In genomic region chr15:89197056-89197455, GRCm38 (mm10) we compare ENCODE assay signal across 8 mouse cellular contexts. TPM values are rescaled to one million over a fixed set of nuclear protein-coding genes. Genes with fewer than 3 reads are reported as not detected.
DNase-seq lines count a peak whose midpoint lies in the region; ATAC-seq lines count a peak whose summit lies in the region.

No protein-coding gene starts in this region.

- H3K27me3 ChIP-seq in kidney, embryonic 16.5 days (ENCODE audit: insufficient read depth, low read length): no peaks in the 10 kb centered on the region
- no peaks in the 10 kb centered on the region for H3K27me3 ChIP-seq in embryonic facial prominence, embryonic 10.5 days (replicated peaks; ENCODE audit: low read depth, poor library complexity, severe bottlenecking)
- H3K27me3 ChIP-seq in hindbrain, embryonic 13.5 days: no peaks in the 10 kb centered on the region
- no peaks in the 10 kb centered on the region for H3K27me3 ChIP-seq in midbrain, embryonic 15.5 days (replicated peaks)

- no peak for DNase-seq in kidney, postnatal 4 days
- no peak for DNase-seq in embryonic facial prominence, embryonic 10.5 days (ENCODE audit: low spot score)
- DNase-seq in embryo, embryonic 10.5 days (ENCODE audit: low spot score): no peak

- 76% methylated on average over 15 of the region's 15 CpGs for WGBS in kidney, embryonic 16.5 days
- 76% methylated on average over 15 of the region's 15 CpGs for WGBS in embryonic facial prominence, embryonic 10.5 days
- 67% methylated on average over 15 of the region's 15 CpGs for WGBS in hindbrain, embryonic 13.5 days
- 70% methylated on average over 15 of the region's 15 CpGs for WGBS in midbrain, embryonic 15.5 days

- H3K9me3 ChIP-seq in kidney, embryonic 16.5 days (ENCODE audit: low read length): 0 out of 2 replicates have a peak, but pooled peaks cover under 1% of the 10 kb centered on the region
- H3K9me3 ChIP-seq in embryonic facial prominence, embryonic 10.5 days: 0 out of 2 replicates have a peak, but pooled peaks cover under 1% of the 10 kb centered on the region
- peaks cover under 1% of the 10 kb centered on the region; the same call in 1 of the 2 replicates for H3K9me3 ChIP-seq in hindbrain, embryonic 13.5 days
- no peaks in the 10 kb centered on the region for H3K9me3 ChIP-seq in midbrain, embryonic 15.5 days

- peak overlapping the region; percentile 97 for H3K4me3 ChIP-seq in kidney, embryonic 16.5 days (ENCODE audit: low read length)
- peak overlapping the region; percentile 97 for H3K4me3 ChIP-seq in embryonic facial prominence, embryonic 10.5 days
- peak overlapping the region; percentile 79 for H3K4me3 ChIP-seq in hindbrain, embryonic 13.5 days
- peak overlapping the region; percentile 91 for H3K4me3 ChIP-seq in midbrain, embryonic 15.5 days

- H3K4me1 ChIP-seq in kidney, embryonic 16.5 days (ENCODE audit: insufficient read depth, low read length): peaks cover 13% of the 10 kb centered on the region
- peaks cover 24% of the 10 kb centered on the region for H3K4me1 ChIP-seq in embryonic facial prominence, embryonic 10.5 days
- peaks cover 17% of the 10 kb centered on the region for H3K4me1 ChIP-seq in hindbrain, embryonic 13.5 days (replicated peaks)
- H3K4me1 ChIP-seq in midbrain, embryonic 15.5 days: peaks cover 20% of the 10 kb centered on the region

- no peak for ATAC-seq in kidney, embryonic 16.5 days (ENCODE audit: low FRiP score, low TSS enrichment)
- no peak for ATAC-seq in hindbrain, embryonic 13.5 days (ENCODE audit: low FRiP score)
- no peak for ATAC-seq in midbrain, embryonic 15.5 days (replicated peaks)
- no peak for ATAC-seq in erythroid progenitor cell, adult 5-6 weeks (replicated peaks; ENCODE audit: low FRiP score, poor library complexity, severe bottlenecking)
- ATAC-seq in monocyte, adult 5-6 weeks (replicated peaks; ENCODE audit: insufficient number of reproducible peaks, low FRiP score, low TSS enrichment, poor library complexity, severe bottlenecking): no peak

- no peak overlapping the region for H3K27ac ChIP-seq in kidney, embryonic 16.5 days (ENCODE audit: low read length)
- H3K27ac ChIP-seq in embryonic facial prominence, embryonic 10.5 days (replicated peaks): peak overlapping the region; percentile 99
- peak overlapping the region; percentile 98 for H3K27ac ChIP-seq in hindbrain, embryonic 13.5 days
- peak overlapping the region; percentile 98 for H3K27ac ChIP-seq in midbrain, embryonic 15.5 days

- peak overlapping the region; percentile 61 for H3K4me2 ChIP-seq in kidney, embryonic 16.5 days (replicated peaks; ENCODE audit: low read depth, low read length)
- H3K4me2 ChIP-seq in hindbrain, embryonic 13.5 days: peak overlapping the region; percentile 51
- H3K4me2 ChIP-seq in midbrain, embryonic 15.5 days: peak overlapping the region; percentile 70

- H3K36me3 ChIP-seq in kidney, embryonic 16.5 days (ENCODE audit: insufficient read depth, low read length): no peaks in the 10 kb centered on the region
- H3K36me3 ChIP-seq in embryonic facial prominence, embryonic 10.5 days (replicated peaks): peaks cover 13% of the 10 kb centered on the region; the same call in 1 of the 2 replicates
- H3K36me3 ChIP-seq in hindbrain, embryonic 13.5 days: no peaks in the 10 kb centered on the region
- H3K36me3 ChIP-seq in midbrain, embryonic 15.5 days (replicated peaks): no peaks in the 10 kb centered on the region

- peak overlapping the region; percentile 99 for H3K9ac ChIP-seq in kidney, embryonic 16.5 days (replicated peaks; ENCODE audit: low read length)
- H3K9ac ChIP-seq in hindbrain, embryonic 13.5 days: peak overlapping the region; percentile 95
- peak overlapping the region; percentile 98 for H3K9ac ChIP-seq in midbrain, embryonic 15.5 days

RNA-seq across cellular contexts. Expression of gene Dennd6b, which starts 0.8 kb away (rescaled TPM):
- polyA plus RNA-seq in kidney, embryonic 16.5 days (2015; fragmentation: Nextera tagmentation; extraction: Ambion mirVana): 20.4 and 21.9 TPM in 2 replicates
- polyA plus RNA-seq in embryonic facial prominence, embryonic 10.5 days (2016; fragmentation: Nextera tagmentation; extraction: Ambion mirVana): 26.1 and 29.1 TPM in 2 replicates
- 75.1 and 86.5 TPM in 2 replicates for polyA plus RNA-seq in hindbrain, embryonic 13.5 days (2015; fragmentation: Nextera tagmentation; extraction: Ambion mirVana)
- 117 and 123 TPM in 2 replicates for polyA plus RNA-seq in midbrain, embryonic 15.5 days (2015; fragmentation: Nextera tagmentation; extraction: Ambion mirVana)
- 1.7 TPM in 1 of 2 replicates, not detected in the other for total RNA-seq in erythroid progenitor cell, adult 5-6 weeks (2015; ENCODE audit: low replicate concordance)
- total RNA-seq in erythroid progenitor cell, adult 5-6 weeks (2017; ENCODE audit: low replicate concordance): 0.76 and 1.5 TPM in 2 replicates
- 2.1 to 3.1 TPM (median 2.7 TPM) in 3 replicates for total RNA-seq in monocyte, adult 5-6 weeks (2017)

RNA-seq across cellular contexts. Expression of gene Ppp6r2, which starts 14.3 kb away (rescaled TPM):
- polyA plus RNA-seq in kidney, embryonic 16.5 days (2015; fragmentation: Nextera tagmentation; extraction: Ambion mirVana): 24.0 and 26.7 TPM in 2 replicates
- polyA plus RNA-seq in embryonic facial prominence, embryonic 10.5 days (2016; fragmentation: Nextera tagmentation; extraction: Ambion mirVana): 23.8 and 26.8 TPM in 2 replicates
- 82.8 and 87.3 TPM in 2 replicates for polyA plus RNA-seq in hindbrain, embryonic 13.5 days (2015; fragmentation: Nextera tagmentation; extraction: Ambion mirVana)
- 83.2 and 89.8 TPM in 2 replicates for polyA plus RNA-seq in midbrain, embryonic 15.5 days (2015; fragmentation: Nextera tagmentation; extraction: Ambion mirVana)
- total RNA-seq in erythroid progenitor cell, adult 5-6 weeks (2015; ENCODE audit: low replicate concordance): 59.1 and 61.6 TPM in 2 replicates
- total RNA-seq in erythroid progenitor cell, adult 5-6 weeks (2017; ENCODE audit: low replicate concordance): 55.4 and 79.1 TPM in 2 replicates
- total RNA-seq in monocyte, adult 5-6 weeks (2017): 16.8 to 32.5 TPM (median 19.4 TPM) in 3 replicates

RNA-seq across cellular contexts. Expression of gene Plxnb2, which starts 16.5 kb away (rescaled TPM):
- polyA plus RNA-seq in kidney, embryonic 16.5 days (2015; fragmentation: Nextera tagmentation; extraction: Ambion mirVana): 184 and 188 TPM in 2 replicates
- polyA plus RNA-seq in embryonic facial prominence, embryonic 10.5 days (2016; fragmentation: Nextera tagmentation; extraction: Ambion mirVana): 146 and 152 TPM in 2 replicates
- polyA plus RNA-seq in hindbrain, embryonic 13.5 days (2015; fragmentation: Nextera tagmentation; extraction: Ambion mirVana): 99.2 and 104 TPM in 2 replicates
- polyA plus RNA-seq in midbrain, embryonic 15.5 days (2015; fragmentation: Nextera tagmentation; extraction: Ambion mirVana): 101 and 108 TPM in 2 replicates
- 7.2 and 9.2 TPM in 2 replicates for total RNA-seq in erythroid progenitor cell, adult 5-6 weeks (2015; ENCODE audit: low replicate concordance)
- total RNA-seq in erythroid progenitor cell, adult 5-6 weeks (2017; ENCODE audit: low replicate concordance): 1.9 and 8.2 TPM in 2 replicates
- 145 to 153 TPM (median 153 TPM) in 3 replicates for total RNA-seq in monocyte, adult 5-6 weeks (2017)

RNA-seq across cellular contexts. Expression of gene Mapk11, which starts 47.6 kb away (rescaled TPM):
- polyA plus RNA-seq in kidney, embryonic 16.5 days (2015; fragmentation: Nextera tagmentation; extraction: Ambion mirVana): 16.0 and 16.4 TPM in 2 replicates
- polyA plus RNA-seq in embryonic facial prominence, embryonic 10.5 days (2016; fragmentation: Nextera tagmentation; extraction: Ambion mirVana): 16.1 and 20.6 TPM in 2 replicates
- polyA plus RNA-seq in hindbrain, embryonic 13.5 days (2015; fragmentation: Nextera tagmentation; extraction: Ambion mirVana): 36.1 and 36.5 TPM in 2 replicates
- 30.8 and 32.5 TPM in 2 replicates for polyA plus RNA-seq in midbrain, embryonic 15.5 days (2015; fragmentation: Nextera tagmentation; extraction: Ambion mirVana)
- total RNA-seq in erythroid progenitor cell, adult 5-6 weeks (2015; ENCODE audit: low replicate concordance): 0.72 and 2.1 TPM in 2 replicates
- 0.51 TPM in 1 of 2 replicates, not detected in the other for total RNA-seq in erythroid progenitor cell, adult 5-6 weeks (2017; ENCODE audit: low replicate concordance)
- total RNA-seq in monocyte, adult 5-6 weeks (2017): 4.5 to 6.6 TPM (median 4.6 TPM) in 3 replicates

RNA-seq across cellular contexts. Expression of gene Mapk12, which starts 56.6 kb away (rescaled TPM):
- polyA plus RNA-seq in kidney, embryonic 16.5 days (2015; fragmentation: Nextera tagmentation; extraction: Ambion mirVana): 15.5 and 16.2 TPM in 2 replicates
- polyA plus RNA-seq in embryonic facial prominence, embryonic 10.5 days (2016; fragmentation: Nextera tagmentation; extraction: Ambion mirVana): 16.6 and 19.6 TPM in 2 replicates
- 5.9 and 7.1 TPM in 2 replicates for polyA plus RNA-seq in hindbrain, embryonic 13.5 days (2015; fragmentation: Nextera tagmentation; extraction: Ambion mirVana)
- 4.0 and 5.1 TPM in 2 replicates for polyA plus RNA-seq in midbrain, embryonic 15.5 days (2015; fragmentation: Nextera tagmentation; extraction: Ambion mirVana)
- not detected in 2 replicates for total RNA-seq in erythroid progenitor cell, adult 5-6 weeks (2015; ENCODE audit: low replicate concordance)
- 0.51 TPM in 1 of 2 replicates, not detected in the other for total RNA-seq in erythroid progenitor cell, adult 5-6 weeks (2017; ENCODE audit: low replicate concordance)
- total RNA-seq in monocyte, adult 5-6 weeks (2017): 0.39 to 5.8 TPM (median 3.7 TPM) in 3 replicates
